Mouse (Mus musculus) midbrain, embryonic 10.5 days (tissue): ENCODE results near the gene Rrh. TPM values are rescaled to one million over a fixed set of nuclear protein-coding genes. Genes with fewer than 3 reads are reported as not detected.
A peak's percentile ranks its signal among the peaks of the same experiment; 100 is the strongest.
"Not testable (repeated sequence)": the region's sequence is repeated elsewhere in the genome, so short reads cannot be mapped to it uniquely, and the experiment has no call there.

Experiments
- DNase-seq: peaks from one replicate; pipeline ENCODE4 v3.0.0-alpha.2; 2017; ENCODE audit warnings: low spot score
- H3K27ac ChIP-seq: fragments of 300-500 bp; sonication (generic); replicated peaks from 2 replicates; pipeline ENCODE4 v1.5.1; 2016; ENCODE audit warnings: mild to moderate bottlenecking
- H3K27me3 ChIP-seq: fragments of 300-500 bp; sonication (generic); 2 replicates; pipeline ENCODE4 v1.6.1; 2016; ENCODE audit warnings: low read depth, mild to moderate bottlenecking; ENCODE audit not compliant: poor library complexity, severe bottlenecking
- H3K36me3 ChIP-seq: fragments of 300-500 bp; sonication (generic); 2 replicates; pipeline ENCODE4 v1.6.1; 2016; ENCODE audit warnings: mild to moderate bottlenecking, moderate library complexity
- H3K4me1 ChIP-seq: fragments of 300-500 bp; sonication (generic); 2 replicates; pipeline ENCODE4 v1.6.1; 2016
- H3K4me3 ChIP-seq: fragments of 300-500 bp; sonication (generic); 2 replicates; pipeline ENCODE4 v1.5.1; 2016; ENCODE audit warnings: mild to moderate bottlenecking, moderate library complexity
- H3K9me3 ChIP-seq: fragments of 300-500 bp; sonication (generic); replicated peaks from 2 replicates; pipeline ENCODE4 v1.6.1; 2016; ENCODE audit warnings: mild to moderate bottlenecking
- WGBS: fragments of 180-500 bp; shearing (Covaris S2); methylation state at CpG from one replicate; pipeline ENCODE4 v1.1.7; 2016; 5-methylcytosine and 5-hydroxymethylcytosine counted together
- polyA plus RNA-seq: library from polyadenylated mRNA; unstranded; fragments of >200 nt; fragmentation: Nextera tagmentation; extraction: Ambion mirVana; gene quantifications from 2 replicates; pipeline ENCODE4 v1.2.1, GENCODE M21; 2016

The Rrh gene
- polyA plus RNA-seq, 1 experiment from 2014 or later, result 0.20 TPM

DNA sequence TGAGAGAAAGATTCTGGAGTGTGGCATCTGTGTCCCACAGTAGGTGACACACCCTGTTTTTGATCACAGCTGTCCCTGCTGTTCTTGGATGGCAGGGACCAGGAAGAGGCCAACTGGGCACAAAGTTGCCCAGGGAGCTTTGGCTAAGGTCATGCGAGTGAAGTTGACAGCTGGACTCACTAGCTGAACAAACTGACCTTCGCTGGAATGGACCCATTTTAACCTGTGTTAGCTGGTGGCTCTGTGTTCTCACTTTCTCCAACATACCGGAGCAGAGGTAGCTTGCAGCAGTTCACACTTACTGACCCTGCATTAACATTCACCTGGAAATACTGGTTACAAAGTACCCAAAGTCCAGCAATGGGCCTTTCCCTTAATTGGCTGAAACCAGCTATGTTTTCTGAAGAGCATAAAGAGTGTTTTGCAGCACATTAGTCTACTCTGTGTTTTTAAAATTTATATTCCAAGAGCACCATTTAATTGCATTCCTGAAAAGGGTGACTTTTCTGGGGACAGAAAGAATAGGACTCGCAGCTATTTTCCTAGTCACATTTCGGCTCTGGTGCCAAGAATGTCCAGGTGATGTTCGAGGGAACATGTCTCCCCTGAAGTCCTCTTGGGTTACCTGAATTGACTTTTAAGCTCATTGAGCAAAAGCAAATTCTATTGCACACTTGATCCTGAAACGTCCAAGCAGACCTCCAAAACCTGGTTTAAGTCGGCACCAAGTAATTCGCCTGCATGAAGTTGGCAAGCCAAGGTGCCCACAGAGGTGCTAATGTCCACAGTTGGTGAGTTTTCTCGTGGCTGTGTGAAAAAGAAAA lies 55.2 kb downstream of the Rrh start:
- H3K4me1 ChIP-seq, result no peaks in the 10 kb centered on the region
- no peak for DNase-seq
- H3K4me3 ChIP-seq, result no peak overlapping the region
- no peak overlapping the region for H3K27ac ChIP-seq
- no peaks in the 10 kb centered on the region for H3K9me3 ChIP-seq
- no peaks in the 10 kb centered on the region for H3K36me3 ChIP-seq
- 89% methylated on average over 10 of the region's 10 CpGs for WGBS
- H3K27me3 ChIP-seq, result no peaks in the 10 kb centered on the region

DNA sequence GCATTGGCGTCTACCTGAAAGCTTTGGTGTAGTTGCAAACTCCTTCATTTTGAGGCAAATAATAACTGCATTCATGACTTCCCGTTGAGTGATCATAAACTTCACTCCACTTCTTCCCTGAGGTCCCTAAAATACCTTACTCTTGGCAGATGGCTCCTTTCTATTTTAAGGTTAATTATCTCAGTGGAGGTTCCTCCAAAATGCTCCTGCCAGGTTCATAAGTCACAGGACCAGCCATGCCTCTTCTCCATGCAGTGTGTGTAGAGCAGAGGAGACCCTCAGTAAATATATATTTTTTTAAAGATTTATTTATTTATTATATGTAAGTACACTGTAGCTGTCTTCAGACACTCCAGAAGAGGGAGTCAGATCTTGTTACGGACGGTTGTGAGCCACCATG lies 56.3 kb downstream of the Rrh start:
- Histone ChIP-seq H3K27me3 (no peaks in the 10 kb centered on the region), H3K4me3 (no peak overlapping the region), H3K9me3 (no peaks in the 10 kb centered on the region), H3K27ac (no peak overlapping the region), H3K36me3 (no peaks in the 10 kb centered on the region), H3K4me1 (no peaks in the 10 kb centered on the region)
- DNase-seq, result no peak
- 89% methylated on average over 4 of the region's 4 CpGs for WGBS

DNA sequence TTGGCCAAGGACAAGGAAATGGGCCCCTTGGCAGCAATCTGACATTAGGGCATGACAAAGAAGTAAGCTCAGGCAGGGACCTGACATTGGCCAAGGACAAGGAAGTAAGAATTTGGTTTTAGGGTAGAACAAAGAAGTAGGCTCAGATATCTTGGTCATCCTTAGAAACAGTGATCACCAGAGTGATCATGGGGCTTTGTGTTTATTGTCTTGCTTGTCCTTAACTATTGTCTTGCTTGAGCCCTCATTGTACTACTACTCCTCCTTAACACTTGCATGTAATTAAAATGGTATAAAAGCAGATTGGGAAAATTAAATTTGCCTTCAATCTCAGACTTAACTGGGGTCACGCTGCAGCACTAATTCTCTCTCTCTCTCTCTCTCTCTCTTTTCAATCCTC lies 64.8 kb downstream of the Rrh start:
- H3K9me3 ChIP-seq, H3K27ac ChIP-seq, H3K4me3 ChIP-seq, DNase-seq, H3K36me3 ChIP-seq: not testable (repeated sequence)
- peaks cover 19% of the 10 kb centered on the region for H3K4me1 ChIP-seq
- WGBS, result 96% methylated on average over 1 of the region's 1 CpGs
- peaks cover 23% of the 10 kb centered on the region for H3K27me3 ChIP-seq

DNA sequence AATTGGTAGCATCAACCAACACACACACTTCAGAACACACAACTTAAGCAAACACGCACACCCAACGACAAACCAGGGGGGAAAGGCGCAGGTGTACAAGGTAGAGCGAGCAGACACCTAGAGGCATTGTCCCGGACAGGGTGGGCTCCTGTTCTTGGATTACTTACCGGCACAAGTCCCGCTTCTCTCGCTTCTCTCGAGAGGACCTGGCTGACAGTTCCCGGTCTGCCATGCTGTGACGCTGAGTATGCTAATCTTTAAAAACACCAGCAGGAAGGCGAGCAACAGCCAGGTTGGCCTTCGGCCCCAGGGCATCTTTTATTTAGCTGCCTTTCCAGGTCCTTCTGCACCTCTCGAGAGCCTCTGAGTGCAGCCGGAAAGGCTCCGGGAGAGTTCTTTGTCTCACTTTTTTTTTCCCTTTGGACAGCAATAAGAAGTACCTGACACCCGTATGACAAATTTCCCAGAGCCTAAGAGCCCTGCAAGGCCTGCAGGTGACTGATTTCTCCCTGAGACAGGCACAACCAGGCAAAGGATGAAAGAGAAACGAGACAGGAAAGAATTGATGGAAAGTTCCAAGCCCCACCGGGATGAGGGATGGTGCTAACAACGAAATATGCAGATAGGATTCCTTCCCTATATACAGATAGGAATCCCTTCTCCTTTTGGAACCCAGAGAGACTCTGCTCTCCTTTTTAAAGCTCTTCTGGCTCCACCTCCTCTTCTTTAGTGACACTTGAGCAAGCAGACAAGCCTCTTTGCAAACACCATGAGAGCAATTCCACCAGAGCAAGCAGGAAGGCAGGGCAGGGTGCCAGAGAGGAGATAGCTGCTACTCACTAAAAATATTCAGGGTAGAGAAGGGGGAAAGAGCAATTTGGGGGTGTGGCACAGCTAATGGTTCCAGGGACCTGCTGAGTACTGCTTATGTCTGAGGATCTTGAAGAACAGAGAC lies 67.5 kb downstream of the Rrh start, which contains the start of gene Egf:
Gene Egf (minus strand): TSS at position 667 of the 955 bp plus-strand sequence.
- Histone ChIP-seq H3K36me3 (no peaks in the 10 kb centered on the region), H3K9me3 (no peaks in the 10 kb centered on the region; the same call in 1 of the 2 replicates), H3K27ac (no peak within 1 kb of the TSS), H3K27me3 (peaks cover 23% of the 10 kb centered on the region), H3K4me3 (peak within 1 kb of the TSS; percentile 42), H3K4me1 (peaks cover 19% of the 10 kb centered on the region)
- 14% methylated on average over 20 of the region's 20 CpGs for WGBS
- DNase-seq, result no peak

Other genes starting within 250 kb of the Rrh start
- 1.4 and 1.9 TPM in 2 replicates for gene Egf, start 67.3 kb downstream of the Rrh start, polyA plus RNA-seq
- gene Lrit3, start 18.6 kb downstream of the Rrh start, polyA plus RNA-seq, result not detected in 2 replicates
- gene Gar1, start 8.8 kb upstream of the Rrh start, polyA plus RNA-seq, result 89.3 and 103 TPM in 2 replicates
- gene Cfi, start 13.3 kb upstream of the Rrh start, polyA plus RNA-seq, result 0.42 and 0.52 TPM in 2 replicates
- gene Pla2g12a, start 56.0 kb upstream of the Rrh start, polyA plus RNA-seq, result 27.3 and 33.0 TPM in 2 replicates
- gene Casp6, start 78.8 kb upstream of the Rrh start, polyA plus RNA-seq, result 67.9 and 72.2 TPM in 2 replicates
- gene Mcub, start 147.6 kb upstream of the Rrh start, polyA plus RNA-seq, result 2.6 and 2.7 TPM in 2 replicates
- gene Sec24b, start 239.0 kb upstream of the Rrh start, polyA plus RNA-seq, result 32.4 and 35.9 TPM in 2 replicates